Mouse (Mus musculus): ENCODE measurements at regions not wholly inside any gene's neighbourhood (a gene's known extent, or its start where the extent isn't known, plus 50 kb on each side); places are given as distances from the start of the nearest gene placed in this dataset.

DNA sequence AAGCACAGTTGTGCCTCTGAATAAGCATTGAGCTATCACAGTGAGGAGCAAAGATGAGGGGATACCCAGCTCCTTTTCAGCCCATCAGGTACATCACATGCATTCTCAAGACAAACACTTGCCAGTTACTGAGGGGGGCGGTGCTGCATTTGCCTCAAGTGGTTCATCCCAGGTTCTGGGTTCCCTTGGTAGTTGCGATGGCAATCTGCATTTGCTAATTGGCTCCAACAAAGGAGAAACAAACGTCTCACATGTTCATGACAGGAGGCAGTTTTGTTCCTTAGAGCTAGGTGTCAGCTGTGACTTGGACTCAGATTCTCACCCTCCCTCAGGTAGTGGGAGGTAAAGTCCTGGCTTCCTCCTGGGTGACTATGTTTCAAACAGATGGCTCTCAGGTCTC, 425.5 kb downstream of the 1810013L24Rik start:
- DNase-seq (ENCODE audit: low spot score) = no peak

DNA sequence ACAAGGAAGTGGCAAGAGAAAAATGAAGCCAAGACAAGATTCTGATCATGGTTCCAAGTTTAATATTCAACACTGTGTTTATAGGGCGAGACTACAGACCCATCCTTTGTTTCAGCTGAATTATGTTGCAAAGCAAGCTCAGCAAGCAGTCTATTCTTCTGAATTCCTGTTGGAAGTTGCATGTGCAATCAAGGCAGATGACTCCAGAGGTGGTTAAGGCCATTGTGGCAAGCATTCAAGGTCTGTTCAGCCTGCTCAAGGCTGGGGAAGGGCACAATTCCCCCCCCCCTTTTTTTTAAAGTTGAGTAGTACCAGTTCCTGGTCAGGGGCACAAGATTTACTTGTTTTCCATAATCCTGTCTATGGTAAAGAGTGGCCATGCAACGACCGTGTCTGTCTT, 431.1 kb downstream of the 1810013L24Rik start:
- DNase-seq (ENCODE audit: low spot score) = no peak

DNA sequence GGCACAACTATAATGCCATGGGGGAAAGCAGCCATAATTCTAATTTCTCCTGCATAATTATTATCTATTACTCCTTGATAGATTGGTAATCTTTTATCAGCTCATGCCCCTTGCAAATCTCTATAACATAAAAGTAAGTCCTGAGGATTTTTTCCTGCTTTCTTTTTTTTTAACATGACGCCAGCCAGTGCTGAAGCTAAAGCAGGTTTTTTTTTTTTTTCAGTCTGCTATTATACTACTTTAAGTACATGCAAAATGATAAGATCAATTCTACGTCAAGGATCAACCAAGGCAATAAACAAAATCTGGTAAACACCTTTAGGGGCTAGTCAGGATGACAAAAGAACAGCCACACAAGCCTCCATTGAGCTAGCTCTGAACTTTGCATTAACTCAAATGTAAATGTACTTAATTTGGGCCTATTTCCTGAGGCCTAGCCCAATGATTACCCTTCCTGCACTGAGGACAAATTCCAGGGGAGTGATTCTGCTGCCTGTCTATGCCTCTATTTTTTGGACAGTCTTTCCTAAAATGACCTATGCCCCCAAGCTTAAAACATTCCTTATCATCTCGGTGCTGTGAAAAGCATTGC, 434.8 kb downstream of the 1810013L24Rik start:
- no peak for DNase-seq (ENCODE audit: low spot score)

DNA sequence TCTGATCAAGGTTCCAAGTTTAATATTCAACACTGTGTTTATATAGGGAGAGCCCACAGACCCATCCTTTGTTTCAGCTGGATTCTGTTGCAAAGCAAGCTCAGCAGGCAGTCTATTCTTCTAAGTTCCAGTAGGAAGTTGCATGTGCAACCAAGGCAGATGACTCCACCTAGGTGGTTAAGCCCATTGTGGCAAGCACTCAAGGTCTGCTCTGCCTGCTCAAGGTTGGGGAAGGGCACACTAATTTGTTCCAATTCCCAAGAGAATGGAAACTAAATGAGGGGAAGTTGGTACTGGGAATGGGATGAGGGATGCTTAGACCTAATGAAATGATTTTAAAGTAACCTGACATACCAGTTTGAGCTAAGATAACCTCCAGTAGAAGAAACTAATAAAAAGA, 437.3 kb downstream of the 1810013L24Rik start:
- DNase-seq (ENCODE audit: low spot score) = no peak

DNA sequence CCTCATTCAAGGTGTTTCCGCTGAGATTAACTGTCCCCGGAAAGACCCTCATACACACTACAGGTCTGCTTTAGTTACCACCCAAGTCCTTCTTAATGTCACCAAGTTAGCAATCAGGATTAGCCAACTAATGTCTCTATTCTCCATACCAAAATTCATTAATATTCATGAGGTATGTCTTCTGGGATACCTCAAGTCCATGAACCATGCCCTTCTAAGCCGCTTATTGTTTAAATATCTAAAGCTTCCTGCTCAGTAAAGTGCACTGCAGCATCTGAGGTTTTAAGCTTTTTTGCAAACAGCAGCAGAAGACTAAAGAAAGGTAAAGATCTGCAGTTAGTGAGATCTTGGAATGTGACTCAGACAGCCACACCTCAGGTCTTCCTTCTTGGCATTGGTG, 440.2 kb downstream of the 1810013L24Rik start:
- DNase-seq (ENCODE audit: low spot score) = no peak

GRCm38 (mm10) chr16:9270671-9271070, 440.8 kb downstream of the 1810013L24Rik start:
- DNase-seq (ENCODE audit: low spot score) = no peak

DNA sequence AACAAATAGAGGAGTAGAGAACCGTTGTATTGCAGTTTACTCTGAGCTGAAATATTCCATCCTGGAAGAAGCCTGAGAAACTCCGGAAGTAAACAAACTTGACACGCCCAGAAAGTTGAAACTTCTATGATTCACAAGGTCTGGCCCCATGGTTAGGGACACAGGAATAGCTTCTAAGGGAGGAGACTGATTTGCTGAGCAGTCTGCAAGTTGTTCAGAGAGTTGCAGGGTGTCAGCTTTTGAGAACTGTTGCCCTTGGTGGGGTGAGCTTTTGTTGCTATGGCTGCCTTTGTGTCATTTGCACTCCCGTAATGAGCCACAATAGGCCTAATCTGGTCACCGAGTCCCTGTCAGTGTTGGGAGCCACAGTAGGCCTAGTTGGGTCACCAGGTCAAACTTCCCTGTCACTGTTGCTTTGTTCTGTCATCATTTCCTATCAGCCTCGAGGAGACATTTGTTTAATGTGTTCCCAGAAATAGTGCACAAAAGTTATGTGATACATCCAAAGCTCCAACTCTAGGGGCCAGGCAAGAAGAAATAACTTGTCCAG, 443.9 kb downstream of the 1810013L24Rik start:
- DNase-seq (ENCODE audit: low spot score) = no peak

DNA sequence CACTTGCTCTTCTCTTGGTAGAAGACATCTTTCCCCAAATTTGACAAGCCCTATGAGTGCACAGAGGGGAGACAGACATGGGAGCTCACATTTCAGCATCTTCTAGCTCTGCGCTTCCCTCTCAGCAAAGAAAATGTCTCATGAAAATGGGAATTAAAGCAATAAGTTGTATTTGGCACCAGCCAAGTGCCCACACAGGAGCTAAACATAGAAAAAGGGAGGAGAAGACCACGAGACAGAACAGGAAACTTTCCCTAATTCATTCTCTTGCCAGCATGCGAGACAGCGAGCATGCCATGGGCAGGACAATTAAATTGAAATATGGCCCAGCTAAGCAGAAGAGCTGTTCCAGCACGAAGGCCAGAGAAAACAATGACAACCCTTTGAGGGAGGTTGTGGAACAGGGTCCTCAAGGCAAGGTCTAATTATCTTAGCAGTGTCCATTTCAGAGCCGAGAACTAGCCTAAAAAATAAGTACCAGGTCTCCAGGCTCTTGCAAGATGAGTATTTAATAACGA, 444.7 kb downstream of the 1810013L24Rik start:
- DNase-seq (ENCODE audit: low spot score) = no peak

DNA sequence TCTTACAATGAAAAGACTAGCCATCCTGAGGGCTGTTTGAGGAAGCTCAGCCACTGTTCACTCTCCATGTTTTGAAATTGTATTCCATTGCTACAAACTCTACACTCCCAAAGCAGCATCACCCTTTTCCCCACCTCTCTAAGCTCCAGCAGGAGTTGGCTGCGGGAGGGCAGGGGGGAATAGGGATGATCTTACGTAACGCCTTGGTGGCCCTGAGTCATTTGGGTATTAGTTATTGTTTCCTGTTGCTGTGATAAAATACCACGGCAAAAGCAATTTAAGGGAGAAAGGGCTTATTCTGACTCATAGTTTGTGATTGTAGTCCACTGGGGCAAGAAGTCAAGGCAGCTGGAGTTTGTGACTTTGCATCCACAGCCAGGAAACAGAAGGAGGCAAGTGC, 445.5 kb downstream of the 1810013L24Rik start:
- DNase-seq (ENCODE audit: low spot score) = no peak

GRCm38 (mm10) chr16:9277064-9277463, 447.2 kb downstream of the 1810013L24Rik start:
- DNase-seq (ENCODE audit: low spot score) = no peak

DNA sequence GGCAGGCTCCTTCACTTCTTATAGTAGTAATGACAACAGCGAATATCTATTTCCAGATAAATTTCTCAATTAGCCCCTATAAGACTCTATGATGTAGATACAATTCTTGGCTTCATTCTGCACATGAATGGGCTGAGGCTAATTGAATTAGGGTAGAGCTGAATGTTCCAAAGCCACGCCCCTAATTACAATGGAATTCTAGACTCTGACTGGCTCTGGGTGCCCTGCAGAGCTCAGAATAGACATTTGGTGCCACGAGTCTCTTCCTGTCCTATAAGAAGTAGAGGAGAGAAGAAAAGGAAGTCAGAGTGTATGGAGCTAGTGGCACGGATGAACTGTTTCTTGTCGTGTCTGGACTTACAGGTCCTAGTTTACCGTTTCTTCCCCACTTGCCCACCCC, 449.8 kb downstream of the 1810013L24Rik start:
- no peak for DNase-seq (ENCODE audit: low spot score)

- DNase-seq (ENCODE audit: low spot score) = no peak
These were observed 450.5 kb downstream of the 1810013L24Rik start for GRCm38 (mm10) chr16:9280431-9280830.

GRCm38 (mm10) chr16:9280931-9281330, 451.0 kb downstream of the 1810013L24Rik start:
- DNase-seq (ENCODE audit: low spot score) = no peak

DNA sequence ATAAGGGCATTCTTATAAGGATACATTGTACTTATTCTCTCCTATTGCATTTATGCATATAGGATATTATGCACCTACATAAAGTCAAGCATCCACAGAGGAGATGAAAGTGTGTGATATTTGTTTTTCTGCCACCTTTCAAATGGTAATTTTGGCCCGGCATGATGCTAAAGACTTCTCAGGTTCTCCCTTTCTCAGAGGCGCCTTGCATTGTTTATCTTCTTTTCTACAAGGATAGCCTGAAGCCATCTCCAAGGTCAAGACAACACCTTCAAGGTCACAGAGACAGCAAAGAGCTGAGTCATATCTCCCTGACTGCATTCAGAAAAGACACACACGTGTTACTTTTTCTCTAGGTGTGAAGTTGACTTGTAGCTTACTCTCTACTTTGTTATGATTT, 454.5 kb downstream of the 1810013L24Rik start:
- no peak for DNase-seq (ENCODE audit: low spot score)

GRCm38 (mm10) chr16:9285921-9286320, 456.0 kb downstream of the 1810013L24Rik start:
- no peak for DNase-seq (ENCODE audit: low spot score)

GRCm38 (mm10) chr16:9287557-9287956, 457.7 kb downstream of the 1810013L24Rik start:
- no peak for DNase-seq (ENCODE audit: low spot score)

DNA sequence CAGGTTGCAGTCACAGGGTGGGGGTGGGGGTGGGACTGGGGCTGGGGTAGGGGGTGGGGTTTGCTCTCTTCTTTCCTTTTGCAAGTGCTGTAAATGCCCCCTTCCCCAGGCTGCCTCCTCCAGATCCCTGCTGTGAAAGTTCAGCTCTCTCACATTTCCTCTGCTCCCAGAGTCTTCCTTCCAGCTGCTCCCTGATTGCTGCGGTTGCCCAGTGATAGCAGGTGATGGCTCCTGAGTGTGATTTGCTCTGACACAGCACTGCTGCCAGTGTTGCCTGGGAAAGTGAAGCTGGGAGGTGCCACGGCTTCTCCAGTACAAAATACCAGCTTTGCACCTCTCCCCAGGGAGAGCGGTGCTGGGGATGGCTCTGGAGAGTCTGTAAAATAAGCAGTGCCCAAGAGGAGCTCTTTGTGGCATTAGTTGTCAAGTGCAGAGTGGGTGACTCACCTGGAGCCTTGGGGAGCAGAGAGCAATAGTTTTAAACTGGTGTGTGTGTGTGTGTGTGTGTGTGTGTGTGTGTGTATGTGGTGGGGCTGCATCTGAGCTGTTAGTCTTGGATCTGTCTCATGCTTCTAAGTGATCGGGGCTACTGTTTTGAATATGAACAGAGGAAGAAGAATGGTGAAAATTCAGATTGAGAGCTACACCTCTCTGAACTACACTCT, 461.6 kb downstream of the 1810013L24Rik start:
- no peak for DNase-seq (ENCODE audit: low spot score)

DNA sequence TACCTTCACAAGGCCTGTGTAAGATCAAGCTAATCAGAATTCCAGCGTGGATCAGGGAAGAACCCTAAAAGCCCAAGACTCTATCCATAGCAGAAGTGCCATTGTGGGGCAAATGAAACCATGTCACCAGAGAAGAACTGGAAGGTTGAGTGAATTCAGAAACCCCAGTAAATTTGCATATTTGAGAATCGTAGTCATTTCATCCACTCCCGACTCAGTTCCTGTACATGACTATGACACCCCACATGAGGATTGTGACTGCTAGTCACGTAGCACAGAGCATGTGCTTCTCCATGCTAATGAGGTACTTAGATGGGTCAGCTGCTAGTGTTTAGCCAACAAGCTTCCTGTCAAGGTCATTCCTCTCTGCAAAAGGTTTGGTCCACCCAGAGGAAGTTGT, 473.2 kb downstream of the 1810013L24Rik start:
- DNase-seq (ENCODE audit: low spot score) = no peak

GRCm38 (mm10) chr16:9304079-9304478, 474.2 kb downstream of the 1810013L24Rik start:
- no peak for DNase-seq (ENCODE audit: low spot score)

GRCm38 (mm10) chr16:9310744-9311143, 480.8 kb downstream of the 1810013L24Rik start:
- DNase-seq (ENCODE audit: low spot score) = no peak

DNA sequence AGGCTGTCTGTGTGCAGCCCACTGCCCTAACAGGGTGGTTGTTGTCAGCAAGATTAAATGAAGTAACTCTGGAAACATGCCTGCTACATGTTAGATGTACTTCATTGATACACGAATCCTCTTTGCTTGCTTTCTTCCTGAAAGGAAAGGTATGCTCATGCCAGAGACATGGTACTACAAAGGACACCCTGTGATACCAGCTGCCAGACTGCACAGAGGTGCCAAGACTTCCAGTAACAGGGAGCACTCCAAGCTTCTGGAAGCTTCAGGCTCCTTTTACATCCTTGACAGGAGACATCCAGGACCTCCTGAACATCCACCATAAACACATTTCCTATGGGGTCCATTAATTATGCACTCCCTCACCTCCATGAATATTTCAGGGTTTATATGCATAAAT, 505.7 kb downstream of the 1810013L24Rik start:
- DNase-seq (ENCODE audit: low spot score) = no peak

DNA sequence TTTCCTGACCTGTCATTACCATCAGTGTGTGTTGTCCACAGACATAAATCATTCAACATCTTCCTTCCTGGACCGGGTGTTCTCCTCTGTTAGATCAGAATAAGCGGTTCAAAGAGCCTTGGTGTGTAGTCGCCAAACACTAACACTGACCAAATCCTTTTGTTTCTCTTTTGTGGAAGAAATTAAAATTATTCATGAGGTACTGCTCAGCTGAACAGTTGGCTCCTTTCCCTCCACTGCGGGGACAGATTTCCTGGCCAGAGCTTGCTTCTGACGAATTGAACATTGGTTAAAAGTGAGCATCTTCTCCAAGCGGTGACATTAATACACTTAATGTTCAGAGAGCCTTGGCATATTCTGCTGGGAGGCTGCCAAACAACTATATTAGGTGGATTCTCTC, 506.2 kb downstream of the 1810013L24Rik start:
- no peak for DNase-seq (ENCODE audit: low spot score)

DNA sequence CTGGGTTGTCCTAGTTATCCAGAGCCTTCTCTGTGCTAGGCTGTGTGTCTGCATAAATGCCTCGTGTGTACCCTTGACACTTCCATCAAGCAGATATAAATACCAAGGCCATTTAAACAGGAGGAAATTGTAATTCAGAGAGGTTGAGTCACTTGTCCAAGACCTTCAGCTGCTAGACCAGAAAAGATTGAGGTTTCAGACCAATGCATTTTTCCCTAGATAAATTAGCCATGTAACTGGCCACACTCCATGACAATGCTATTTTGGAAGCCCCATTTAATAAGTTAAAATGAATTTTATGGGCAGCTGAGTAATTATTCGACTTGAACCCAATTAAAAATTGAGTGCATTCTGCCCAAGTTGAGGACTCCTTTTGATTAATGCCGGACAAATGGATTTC, 509.6 kb downstream of the 1810013L24Rik start:
- DNase-seq (ENCODE audit: low spot score) = no peak

- DNase-seq (ENCODE audit: low spot score) = no peak
These were observed 511.3 kb downstream of the 1810013L24Rik start for GRCm38 (mm10) chr16:9341245-9341644.

Measured in testis, postnatal 10 days (tissue).